In the genomic region with DNA sequence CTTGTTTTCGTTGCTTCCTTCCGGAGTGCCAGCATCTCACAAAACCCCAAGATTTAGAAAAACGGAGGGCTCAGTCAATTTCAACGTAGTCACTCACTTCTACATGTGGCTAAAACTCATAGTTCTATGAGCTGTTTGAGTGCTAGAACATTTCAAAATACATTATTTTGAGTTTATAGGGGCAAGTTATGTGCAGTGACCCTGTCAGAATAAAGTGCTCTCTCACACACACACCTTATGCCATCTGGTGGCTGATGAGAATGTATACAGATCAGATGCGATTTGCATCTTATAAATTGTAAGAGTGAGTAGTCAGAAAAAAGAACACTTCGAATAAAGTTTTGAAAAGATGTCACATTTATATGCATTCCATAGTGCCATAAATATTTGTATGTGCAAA, we compare ENCODE assay signal across 11 mouse cellular contexts. TPM values are rescaled to one million over a fixed set of nuclear protein-coding genes. Genes with fewer than 3 reads are reported as not detected.
DNase-seq lines count a peak whose midpoint lies in the region; ATAC-seq and TF ChIP-seq lines count a peak whose summit lies in the region.
"Had no signal": no experiment of that assay in that cellular context is flagged by ENCODE, and none has a peak within 500 bp of the region (broad histone marks: within the 10 kb centered on the region; RNA-seq: fewer than 3 reads in every experiment).

No protein-coding gene starts in this region.

- no peaks in the 10 kb centered on the region for H3K27me3 ChIP-seq in liver, embryonic 14.5 days (ENCODE audit: control insufficient read depth, insufficient read depth, low read length)
- H3K27me3 ChIP-seq in liver, embryonic 12.5 days (replicated peaks), result no peaks in the 10 kb centered on the region
- peaks cover 2% of the 10 kb centered on the region; the same call in 1 of the 2 replicates for H3K27me3 ChIP-seq in E14TG2a.4 (ENCODE audit: insufficient read depth, low read length)
- no peaks in the 10 kb centered on the region; the same call in 1 of the 2 replicates for H3K27me3 ChIP-seq in liver, embryonic 11.5 days (replicated peaks; ENCODE audit: control insufficient read depth, insufficient read depth, low read length)
- H3K27me3 ChIP-seq: forebrain, embryonic 15.5 days had no signal

- no peak overlapping the region for H3K4me2 ChIP-seq in liver, embryonic 14.5 days (ENCODE audit: low read depth)
- H3K4me2 ChIP-seq in liver, embryonic 12.5 days, result no peak overlapping the region
- no peak overlapping the region for H3K4me2 ChIP-seq in liver, embryonic 11.5 days
- H3K4me2 ChIP-seq: forebrain, embryonic 15.5 days had no signal

- no peaks in the 10 kb centered on the region for H3K36me3 ChIP-seq in liver, embryonic 14.5 days (replicated peaks; ENCODE audit: control insufficient read depth, insufficient read depth, low read depth)
- H3K36me3 ChIP-seq in liver, embryonic 12.5 days, result no peaks in the 10 kb centered on the region
- H3K36me3 ChIP-seq in E14TG2a.4 (ENCODE audit: insufficient read depth, low read length), result no peaks in the 10 kb centered on the region
- H3K36me3 ChIP-seq in liver, embryonic 11.5 days (ENCODE audit: control insufficient read depth, insufficient read depth, low read length), result no peaks in the 10 kb centered on the region
- H3K36me3 ChIP-seq: forebrain, embryonic 15.5 days; hindbrain, embryonic 10.5 days had no signal

- no peaks in the 10 kb centered on the region for H3K4me1 ChIP-seq in liver, embryonic 14.5 days (replicated peaks; ENCODE audit: control insufficient read depth in 2 of 2, insufficient read depth in 2 of 2, low read length in 1 of 2)
- H3K4me1 ChIP-seq in liver, embryonic 12.5 days, result no peaks in the 10 kb centered on the region
- peaks cover 10% of the 10 kb centered on the region for H3K4me1 ChIP-seq in E14TG2a.4 (replicated peaks; ENCODE audit: low read depth, low read length)
- no peaks in the 10 kb centered on the region for H3K4me1 ChIP-seq in liver, embryonic 11.5 days (replicated peaks; ENCODE audit: control insufficient read depth, insufficient read depth, low read length)
- H3K4me1 ChIP-seq: forebrain, embryonic 15.5 days had no signal

- TF ChIP-seq CTCF in liver, embryonic 14.5 days (IDR thresholded peaks at IDR 0.05; ENCODE audit: low read depth), result 0 out of 2 replicates have a peak, but pooled peaks have one; percentile 19
- 0 out of 2 replicates have a peak, but pooled peaks have one; percentile 9 for TF ChIP-seq CTCF in E14TG2a.4 (conservative IDR thresholded peaks at IDR 0.05; ENCODE audit: low read length)

- H3K4me3 ChIP-seq in liver, embryonic 14.5 days (ENCODE audit: insufficient read depth in 1 of 2, low read depth in 2 of 2, low read length in 2 of 2), result no peak overlapping the region
- H3K4me3 ChIP-seq in liver, embryonic 12.5 days, result no peak overlapping the region
- H3K4me3 ChIP-seq in E14TG2a.4 (replicated peaks; ENCODE audit: low read length), result no peak overlapping the region
- H3K4me3 ChIP-seq in liver, embryonic 11.5 days (ENCODE audit: low read depth, low read length), result no peak overlapping the region
- H3K4me3 ChIP-seq: forebrain, embryonic 15.5 days; hindbrain, embryonic 10.5 days had no signal

- DNase-seq in heart, adult 11 months, result peak; percentile 33
- no peak for DNase-seq in heart, adult 9 months (ENCODE audit: low spot score in 2 of 2)
- DNase-seq in liver, embryonic 14.5 days (ENCODE audit: low read depth in 3 of 3, low spot score in 3 of 3), result no peak
- peak; percentile 69 for DNase-seq in embryo, embryonic 10.5 days (ENCODE audit: low spot score)
- DNase-seq in liver, embryonic 11.5 days (ENCODE audit: low spot score), result no peak
- DNase-seq: kidney, postnatal 25 days had no signal

- no peak for ATAC-seq in liver, embryonic 14.5 days (ENCODE audit: insufficient read depth)
- ATAC-seq in liver, embryonic 12.5 days, result no peak
- ATAC-seq in liver, embryonic 11.5 days (replicated peaks; ENCODE audit: low FRiP score), result no peak
- ATAC-seq: forebrain, embryonic 15.5 days had no signal

- no peak for TF ChIP-seq EP300 in liver, embryonic 14.5 days (IDR thresholded peaks at IDR 0.05; ENCODE audit: low read depth)

- H3K27ac ChIP-seq in liver, embryonic 14.5 days, result no peak overlapping the region
- H3K27ac ChIP-seq in liver, embryonic 12.5 days, result no peak overlapping the region
- H3K27ac ChIP-seq in liver, embryonic 11.5 days (ENCODE audit: low read depth, low read length), result no peak overlapping the region
- H3K27ac ChIP-seq: forebrain, embryonic 15.5 days; hindbrain, embryonic 10.5 days; macrophage had no signal

- no peak overlapping the region for H3K9ac ChIP-seq in liver, embryonic 14.5 days (replicated peaks)
- H3K9ac ChIP-seq in liver, embryonic 12.5 days, result no peak overlapping the region
- no peak overlapping the region for H3K9ac ChIP-seq in liver, embryonic 11.5 days (ENCODE audit: low read depth, low read length)
- H3K9ac ChIP-seq: forebrain, embryonic 15.5 days had no signal

- 67% methylated on average over 6 of the region's 6 CpGs for WGBS in liver, embryonic 14.5 days (ENCODE audit: insufficient replicate concordance)
- 60% methylated on average over 6 of the region's 6 CpGs for WGBS in liver, embryonic 12.5 days (ENCODE audit: insufficient replicate concordance)
- WGBS in liver, embryonic 11.5 days, result 69% methylated on average over 6 of the region's 6 CpGs

- no peaks in the 10 kb centered on the region for H3K9me3 ChIP-seq in liver, embryonic 14.5 days (ENCODE audit: control insufficient read depth, low read length)
- H3K9me3 ChIP-seq in liver, embryonic 12.5 days (replicated peaks), result no peaks in the 10 kb centered on the region
- no peaks in the 10 kb centered on the region for H3K9me3 ChIP-seq in E14TG2a.4 (ENCODE audit: low read length)
- H3K9me3 ChIP-seq in liver, embryonic 11.5 days (ENCODE audit: control insufficient read depth, low read length), result no peaks in the 10 kb centered on the region
- H3K9me3 ChIP-seq: forebrain, embryonic 15.5 days; hindbrain, embryonic 10.5 days had no signal

RNA-seq across cellular contexts. Expression of a gene that starts 55.0 kb away (rescaled TPM):
- polyA plus RNA-seq in liver, embryonic 14.5 days (2012; rRNA removed), result 0.05 and 0.09 TPM in 2 replicates
- polyA plus RNA-seq in liver, embryonic 14.5 days (2014; fragmentation: Nextera tagmentation; extraction: Ambion mirVana), result not detected in 2 replicates
- polyA plus RNA-seq in liver, embryonic 12.5 days (2016; fragmentation: Nextera tagmentation; extraction: Ambion mirVana), result 0.11 and 0.13 TPM in 2 replicates
- 0.12 and 0.25 TPM in 2 replicates for polyA plus RNA-seq in liver, embryonic 11.5 days (2014; fragmentation: Nextera tagmentation; extraction: Ambion mirVana)
- polyA plus RNA-seq: macrophage had no signal

Comparison
In these comparisons a context has a peak if more than half of its experiments do, and no peak if none do; other contexts are left out.
1. DNase-seq: peak in heart, adult 11 months (single experiment) and embryo, embryonic 10.5 days (single experiment); none in heart, adult 9 months (0 of 2), liver, embryonic 14.5 days (0 of 3) and liver, embryonic 11.5 days (single experiment).